Mouse (Mus musculus) liver, adult 2 months (tissue): Measurements from ENCODE around the gene Mtif3. TPM values are rescaled to one million over a fixed set of nuclear protein-coding genes. Genes with fewer than 3 reads are reported as not detected.
A peak's percentile ranks its signal among the peaks of the same experiment; 100 is the strongest.

Experiments
- DNase-seq: peaks from one replicate; pipeline ENCODE4 v3.0.0-alpha.2; 2011; ENCODE audit warnings: low read depth, low spot score; ENCODE audit errors: extremely low read depth
- H3K27ac ChIP-seq: fragments of 200-500 bp; replicated peaks from 2 replicates; pipeline ENCODE4 v1.5.1; 2012; ENCODE audit warnings: low read depth, mild to moderate bottlenecking, control low read depth, inconsistent platforms, low read length; ENCODE audit not compliant: insufficient read depth
- H3K27me3 ChIP-seq: fragments of 200-500 bp; 2 replicates; pipeline ENCODE4 v1.6.1; 2012; ENCODE audit warnings: mild to moderate bottlenecking, moderate library complexity, low read length, inconsistent platforms; ENCODE audit not compliant: control insufficient read depth, insufficient read depth
- H3K36me3 ChIP-seq: fragments of 200-500 bp; 2 replicates; pipeline ENCODE4 v1.6.1; 2012; ENCODE audit warnings: low read length, inconsistent platforms; ENCODE audit not compliant: control insufficient read depth, insufficient read depth
- H3K4me1 ChIP-seq: fragments of 200-500 bp; 2 replicates; pipeline ENCODE4 v1.6.1; 2011; ENCODE audit warnings: low read length; ENCODE audit not compliant: control insufficient read depth, insufficient read depth
- H3K4me3 ChIP-seq: fragments of 200-500 bp; 2 replicates; pipeline ENCODE4 v1.5.1; 2011; ENCODE audit warnings: low read depth, mild to moderate bottlenecking, control low read depth, low read length, moderate library complexity; ENCODE audit not compliant: insufficient read depth
- H3K79me2 ChIP-seq: fragments of 200-500 bp; 2 replicates; pipeline ENCODE4 v1.6.1; 2012; ENCODE audit warnings: inconsistent platforms, mild to moderate bottlenecking, low read length, moderate library complexity; ENCODE audit not compliant: control insufficient read depth, insufficient read depth
- H3K9ac ChIP-seq: fragments of 200-500 bp; 2 replicates; pipeline ENCODE4 v1.6.1; 2012; ENCODE audit warnings: low read depth, mild to moderate bottlenecking, control low read depth, inconsistent platforms, low read length
- CTCF ChIP-seq: fragments of 200-500 bp; IDR thresholded peaks from 2 replicates; pipeline ENCODE4 v1.5.1; 2011; ENCODE audit warnings: low read depth, low read length, control low read depth
- POLR2A ChIP-seq: fragments of 200-500 bp; IDR thresholded peaks from 2 replicates; pipeline ENCODE4 v1.6.1; 2011; ENCODE audit warnings: low read length, control low read depth; ENCODE audit not compliant: insufficient read depth; ENCODE audit errors: extremely low read depth
- WGBS: fragments of 180-500 bp; shearing (Covaris S2); methylation state at CpG from one replicate; pipeline ENCODE4 v1.1.7; 2018; 5-methylcytosine and 5-hydroxymethylcytosine counted together
- polyA plus RNA-seq: library from polyadenylated mRNA; depleted of rRNA; stranded (reverse); fragments of >200 nt; gene quantifications from 2 replicates; pipeline ENCODE4 v1.2.3, GENCODE M21; 2012
- total RNA-seq: library from RNA; depleted of rRNA; stranded (reverse); fragments of >200 nt; gene quantifications from 2 replicates; pipeline ENCODE4 v1.2.3, GENCODE M21; 2014

Mtif3 gene
- total and polyA plus RNA-seq, 2 experiments, result 17.4 to 24.1 TPM

DNA sequence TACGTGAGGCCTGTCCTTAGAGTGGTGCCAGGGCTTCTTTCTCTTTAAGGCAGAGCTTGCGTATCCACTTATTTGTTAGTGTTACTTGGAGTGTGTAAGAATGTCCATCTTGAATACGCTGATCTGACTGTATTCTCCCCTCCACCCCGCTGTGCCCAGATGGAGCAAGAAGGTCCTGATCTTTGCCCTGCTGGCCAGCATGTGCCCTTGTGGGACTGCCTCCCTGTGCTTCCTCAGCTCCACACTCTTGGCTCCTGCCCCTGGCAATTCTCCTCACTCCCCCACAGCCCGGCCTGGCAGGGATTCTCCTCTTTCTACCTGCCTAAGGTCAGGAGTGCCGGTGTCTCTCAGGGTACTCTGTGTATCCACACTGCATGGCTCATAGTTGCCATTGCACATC, 17.8 kb upstream of the Mtif3 start:
- H3K4me1 ChIP-seq, result peaks cover 14% of the 10 kb centered on the region
- DNase-seq, result peak; percentile 90
- H3K27ac ChIP-seq, result peak overlapping the region; percentile 77
- peak overlapping the region; percentile 15; the same call in 1 of the 2 replicates for H3K9ac ChIP-seq
- no peaks in the 10 kb centered on the region for H3K36me3 ChIP-seq
- TF ChIP-seq CTCF (no peak), POLR2A (no peak)
- H3K4me3 ChIP-seq, result no peak overlapping the region
- 22% methylated on average over 6 of the region's 6 CpGs for WGBS
- H3K79me2 ChIP-seq, result no peaks in the 10 kb centered on the region
- H3K27me3 ChIP-seq, result no peaks in the 10 kb centered on the region

DNA sequence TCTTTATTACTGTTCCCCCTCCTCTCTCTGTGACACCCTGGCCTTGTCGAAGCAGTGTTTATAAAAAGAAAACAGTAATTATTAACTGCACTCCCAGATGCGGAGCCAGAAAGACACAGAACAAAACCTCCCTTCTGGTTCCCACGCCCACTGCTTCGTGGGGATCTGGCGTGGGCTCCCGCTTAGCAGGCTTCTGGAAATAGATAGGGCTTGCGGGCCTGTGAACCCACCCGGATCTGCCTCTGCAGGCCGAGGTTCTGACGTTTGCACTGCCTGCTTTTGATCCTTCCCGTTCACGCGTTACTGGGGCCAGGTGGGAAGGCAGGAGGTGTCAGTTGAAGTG, 11.2 kb upstream of the Mtif3 start:
- DNase-seq, result peak; percentile 75
- 19% methylated on average over 13 of the region's 13 CpGs for WGBS
- Histone ChIP-seq H3K27ac (peak overlapping the region; percentile 64), H3K36me3 (no peaks in the 10 kb centered on the region), H3K27me3 (no peaks in the 10 kb centered on the region), H3K9ac (peak overlapping the region; percentile 27; the same call in 1 of the 2 replicates), H3K4me1 (peaks cover 32% of the 10 kb centered on the region), H3K4me3 (peak overlapping the region; percentile 5; the same call in 1 of the 2 replicates), H3K79me2 (no peaks in the 10 kb centered on the region)
- TF ChIP-seq POLR2A, result no peak
- TF ChIP-seq CTCF, result no peak

DNA sequence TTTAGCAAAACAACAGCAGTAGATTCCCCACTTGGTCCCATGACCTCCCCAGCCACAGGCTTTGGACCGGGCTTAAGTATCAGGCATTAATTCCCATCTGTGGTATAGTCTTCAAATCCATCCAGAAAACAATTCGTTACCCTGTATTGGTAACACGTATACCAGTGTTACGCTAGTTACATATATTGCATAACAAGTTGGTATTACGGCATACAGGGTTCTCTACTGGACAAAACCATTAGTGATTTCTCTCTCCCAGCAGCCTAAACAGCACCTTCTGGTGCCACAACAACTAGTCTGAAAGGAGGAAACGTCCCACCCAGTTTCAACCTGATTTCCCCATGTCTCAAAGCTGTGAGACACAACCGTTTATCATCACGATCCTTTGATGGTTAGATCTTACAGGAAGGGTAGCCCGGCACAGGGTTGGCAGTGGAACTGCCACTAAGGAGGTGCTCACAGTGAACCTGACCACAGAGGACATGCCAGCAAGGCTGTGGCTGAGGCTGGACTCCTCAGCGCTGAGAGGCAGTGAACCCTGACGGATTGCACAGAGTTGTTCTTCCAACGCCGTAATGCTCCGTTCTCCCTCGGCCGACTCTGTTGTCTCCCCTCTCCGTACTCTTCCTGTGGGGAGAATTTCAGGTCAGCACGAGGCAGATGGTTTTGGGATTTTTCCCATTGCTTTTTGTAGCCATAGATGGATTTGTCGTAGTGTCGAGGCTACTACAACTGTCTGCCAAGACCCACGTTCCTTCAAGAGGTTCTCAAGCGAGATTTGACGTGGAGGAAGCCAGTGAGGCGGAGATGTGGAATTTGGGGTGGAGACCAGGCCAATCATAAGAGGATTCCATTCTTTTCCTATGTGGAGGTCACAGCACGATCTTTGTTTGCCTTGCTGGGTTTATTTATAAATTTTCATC, 10.5 kb upstream of the Mtif3 start:
- Histone ChIP-seq H3K79me2 (no peaks in the 10 kb centered on the region), H3K4me1 (peaks cover 32% of the 10 kb centered on the region), H3K4me3 (no peak overlapping the region), H3K27ac (peak overlapping the region; percentile 76), H3K27me3 (no peaks in the 10 kb centered on the region), H3K36me3 (no peaks in the 10 kb centered on the region), H3K9ac (peak overlapping the region; percentile 18; the same call in 1 of the 2 replicates)
- WGBS, result 54% methylated on average over 25 of the region's 25 CpGs
- peak; percentile 73 for DNase-seq
- TF ChIP-seq CTCF, result no peak
- TF ChIP-seq POLR2A, result no peak

DNA sequence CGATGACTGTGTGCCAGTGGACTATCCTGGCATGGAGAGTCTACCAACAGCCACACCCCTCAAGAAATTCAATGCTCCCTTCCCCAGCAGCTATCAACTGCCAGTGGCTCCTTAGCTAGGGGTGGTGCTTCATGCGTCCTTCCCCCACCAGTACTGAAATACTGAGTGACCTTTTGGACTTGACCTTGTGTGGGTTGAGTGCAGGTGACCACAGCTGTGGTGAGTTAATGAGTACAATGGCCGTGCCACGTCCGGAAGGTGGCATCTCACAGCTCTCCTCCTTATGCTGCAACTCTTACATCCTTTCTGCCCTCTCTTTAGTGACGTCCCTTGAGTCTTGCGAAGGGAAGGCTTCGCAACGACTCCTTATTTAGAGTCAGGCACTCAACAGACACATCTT, 9.8 kb upstream of the Mtif3 start:
- Histone ChIP-seq H3K9ac (no peak overlapping the region), H3K27ac (peak overlapping the region; percentile 76), H3K36me3 (no peaks in the 10 kb centered on the region), H3K27me3 (no peaks in the 10 kb centered on the region), H3K79me2 (no peaks in the 10 kb centered on the region), H3K4me1 (peaks cover 32% of the 10 kb centered on the region), H3K4me3 (no peak overlapping the region)
- DNase-seq, result peak; percentile 96
- TF ChIP-seq CTCF, result no peak
- no peak for TF ChIP-seq POLR2A
- whole genome bisulfite sequencing, result 38% methylated on average over 9 of the region's 9 CpGs

DNA sequence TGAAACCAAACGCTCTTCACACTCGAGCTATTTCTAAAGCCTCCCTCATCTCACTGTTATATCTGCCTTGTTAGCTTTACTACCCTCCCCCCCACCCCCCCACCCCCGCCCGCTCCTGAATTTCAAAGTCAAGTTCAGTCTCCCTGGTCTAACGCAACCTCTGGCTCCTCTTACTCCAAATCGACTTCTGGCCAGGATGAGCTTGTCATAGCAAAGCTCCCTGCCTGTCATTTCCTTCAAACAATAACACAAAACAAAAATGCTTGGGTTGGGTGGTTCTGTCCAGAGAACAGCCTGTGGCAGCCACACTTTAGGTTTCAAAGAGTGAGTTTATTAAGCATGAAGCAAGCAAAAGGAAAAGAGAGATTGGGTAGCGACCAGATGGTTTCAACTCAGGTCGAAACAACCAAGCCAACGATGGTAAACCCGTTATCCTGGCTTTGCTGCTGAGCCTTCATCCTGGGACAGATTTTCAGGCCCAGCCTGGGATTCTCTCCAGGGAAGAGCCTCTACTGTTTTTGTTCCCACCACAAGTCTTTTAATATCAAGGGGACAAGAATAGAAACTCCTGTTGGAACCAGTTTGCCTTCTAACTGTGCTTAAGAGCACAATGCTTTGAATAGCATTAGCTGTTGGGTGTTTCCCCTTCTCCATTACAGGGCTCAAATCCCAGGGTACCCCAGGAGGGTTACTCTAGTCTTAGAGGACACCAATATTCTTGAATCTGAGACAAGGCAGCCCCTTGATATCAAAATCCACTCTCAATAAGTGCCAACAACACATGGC, 8.4 kb upstream of the Mtif3 start:
- DNase-seq, result peak; percentile 77
- no peaks in the 10 kb centered on the region for H3K36me3 ChIP-seq
- no peaks in the 10 kb centered on the region for H3K27me3 ChIP-seq
- no peaks in the 10 kb centered on the region for H3K79me2 ChIP-seq
- TF ChIP-seq POLR2A (no peak), CTCF (no peak)
- peaks cover 32% of the 10 kb centered on the region for H3K4me1 ChIP-seq
- peak overlapping the region; percentile 70 for H3K27ac ChIP-seq
- 28% methylated on average over 10 of the region's 10 CpGs for WGBS
- H3K4me3 ChIP-seq, result no peak overlapping the region
- 0 out of 2 replicates have a peak overlapping the region, but pooled peaks have one; percentile 36 for H3K9ac ChIP-seq
